1 mouse cellular context compared by ENCODE assay signal in genomic region chr16:18480933-18481485, GRCm38 (mm10).
TF ChIP-seq lines count a peak whose summit lies in the region.

No protein-coding gene starts in this region.

TF ChIP-seq in MEL, 35 proteins besides CTCF, POLR2A, EP300 and RAD21:
- TF ChIP-seq ETS1 (IDR thresholded peaks at IDR 0.05; ENCODE audit: low read depth, low read length) (no peak), GATA1 (IDR thresholded peaks at IDR 0.05; ENCODE audit: low read depth, low read length) (no peak), MAZ (IDR thresholded peaks at IDR 0.05; ENCODE audit: low read depth, low read length) (no peak), SIN3A (IDR thresholded peaks at IDR 0.05; ENCODE audit: low read length) (no peak), ELF1 (IDR thresholded peaks at IDR 0.05; ENCODE audit: low read depth, low read length) (no peak), ZNF384 (IDR thresholded peaks at IDR 0.05; ENCODE audit: low read depth, low read length) (no peak), KAT2A (conservative IDR thresholded peaks at IDR 0.05; ENCODE audit: low read depth, low read length) (no peak), USF2 (IDR thresholded peaks at IDR 0.05; ENCODE audit: borderline replicate concordance in 1 of 2, insufficient read depth in 1 of 2, low read depth in 1 of 2, low read length in 2 of 2) (no peak), MYB (IDR thresholded peaks at IDR 0.05; ENCODE audit: low read depth, low read length) (no peak), NRF1 (IDR thresholded peaks at IDR 0.05; ENCODE audit: insufficient read depth, low read depth, low read length, poor library complexity, severe bottlenecking) (no peak), GABPA (IDR thresholded peaks at IDR 0.05; ENCODE audit: low read depth, low read length) (no peak), NELFE (IDR thresholded peaks at IDR 0.05; ENCODE audit: low read depth, low read length) (no peak), MAX (IDR thresholded peaks at IDR 0.05; ENCODE audit: low read length) (no peak), SMC3 (IDR thresholded peaks at IDR 0.05; ENCODE audit: low read depth, low read length) (no peak), USF1 (IDR thresholded peaks at IDR 0.05; ENCODE audit: low read depth, low read length) (no peak), TCF12 (IDR thresholded peaks at IDR 0.05; ENCODE audit: low read depth, low read length) (no peak), ZC3H11A (IDR thresholded peaks at IDR 0.05; ENCODE audit: low read depth, low read length) (no peak), POLR2AphosphoS5 (IDR thresholded peaks at IDR 0.05; ENCODE audit: borderline replicate concordance, low read depth, low read length) (no peak), MYC (IDR thresholded peaks at IDR 0.05; ENCODE audit: low read depth, low read length) (no peak), POLR2AphosphoS2 (IDR thresholded peaks at IDR 0.05; ENCODE audit: low read length) (no peak)
